Mouse (Mus musculus) CD4-positive, CD25-positive, alpha-beta regulatory T cell, adult 2 months (primary cell): ENCODE measurements around the gene Rps12-ps3.
A peak's percentile ranks its signal among the peaks of the same experiment; 100 is the strongest.

ENCODE experiments used
- DNase-seq: peaks from one replicate; pipeline ENCODE4 v3.0.0-alpha.2; 2012; ENCODE audit warnings: low read depth, low spot score

Rps12-ps3 gene

GRCm38 (mm10) chr19:59321990-59322389 lies at the start of gene Rps12-ps3:
TSS of gene Rps12-ps3 (plus strand) at chr19:59322290.
- DNase-seq, result no peak

DNA sequence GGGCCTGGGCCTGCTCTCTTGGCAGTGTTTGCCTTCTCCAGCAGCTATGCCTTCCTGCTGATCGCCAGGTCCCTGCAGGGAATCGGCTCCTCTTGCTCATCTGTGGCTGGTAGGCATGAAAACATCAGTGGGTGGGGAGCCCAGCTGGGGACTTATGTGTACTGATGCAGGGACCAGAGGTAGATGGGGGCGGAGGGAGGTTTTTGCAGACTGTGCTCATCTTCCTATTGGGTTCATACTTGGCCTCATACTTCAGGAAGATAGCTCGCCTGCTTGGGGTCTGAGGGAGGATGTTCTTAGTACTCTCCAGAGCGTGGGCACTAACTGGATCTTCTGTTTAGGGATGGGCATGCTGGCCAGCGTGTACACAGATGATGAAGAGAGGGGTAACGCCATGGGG lies 48.9 kb upstream of the Rps12-ps3 start:
- DNase-seq, result no peak

- no peak for DNase-seq
These were observed 45.7 kb upstream of the Rps12-ps3 start for GRCm38 (mm10) chr19:59276354-59276753.

- no peak for DNase-seq
These were observed 41.2 kb upstream of the Rps12-ps3 start for GRCm38 (mm10) chr19:59280841-59281240.

- no peak for DNase-seq
These were observed 40.1 kb upstream of the Rps12-ps3 start for GRCm38 (mm10) chr19:59282001-59282400.

DNA sequence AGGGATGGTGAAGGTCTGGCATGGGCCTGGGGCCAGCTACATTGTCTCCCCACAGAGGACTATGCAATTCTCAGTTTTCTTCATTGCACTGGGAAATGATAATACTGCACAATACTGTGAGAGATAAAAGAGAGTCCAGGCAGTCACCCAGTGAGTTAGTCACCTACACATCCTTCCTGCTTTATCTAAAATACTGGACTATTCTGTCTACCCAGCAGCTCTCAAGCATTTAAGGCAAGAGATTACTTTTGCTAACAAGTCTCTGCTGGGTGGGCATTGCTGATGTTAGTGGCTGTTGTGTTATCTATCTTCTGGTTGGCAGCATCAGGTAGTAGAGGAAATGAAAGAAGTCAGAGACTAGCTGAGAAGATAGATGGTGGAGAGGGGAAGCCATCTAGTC lies 33.0 kb upstream of the Rps12-ps3 start:
- no peak for DNase-seq

GRCm38 (mm10) chr19:59289811-59290210 lies 32.3 kb upstream of the Rps12-ps3 start:
- DNase-seq, result no peak

DNA sequence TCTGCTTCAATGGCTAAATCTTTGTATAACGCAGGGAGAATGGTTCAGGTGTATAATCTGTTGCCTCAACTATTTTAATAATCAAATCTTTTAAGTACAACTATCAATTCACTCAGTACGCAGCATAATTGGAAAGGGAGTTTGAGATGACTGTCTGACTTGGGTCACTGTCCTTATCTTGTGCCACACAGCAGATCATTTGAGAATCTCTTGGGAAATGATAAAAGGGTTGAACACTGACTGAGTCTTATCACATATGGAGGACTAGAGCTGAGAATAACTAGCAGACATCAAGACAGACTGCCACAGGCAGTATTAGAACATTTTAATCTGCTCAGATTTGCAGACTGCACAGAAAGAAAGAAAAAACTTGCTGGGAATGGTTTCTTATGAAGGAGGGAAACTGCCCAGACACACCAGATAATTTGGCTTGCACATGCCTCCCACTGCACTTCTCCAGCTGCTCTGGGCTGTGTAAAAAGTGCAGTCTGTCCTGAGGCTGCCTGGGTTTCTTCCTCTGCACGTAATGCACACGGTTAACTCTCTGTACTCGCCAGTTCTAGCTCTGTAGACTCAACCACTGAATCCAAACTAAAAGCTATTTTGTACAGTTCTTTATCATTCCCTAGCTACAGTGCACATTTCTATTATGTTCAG lies 29.8 kb upstream of the Rps12-ps3 start:
- no peak for DNase-seq

GRCm38 (mm10) chr19:59315308-59315707 lies 6.8 kb upstream of the Rps12-ps3 start:
- no peak for DNase-seq

DNA sequence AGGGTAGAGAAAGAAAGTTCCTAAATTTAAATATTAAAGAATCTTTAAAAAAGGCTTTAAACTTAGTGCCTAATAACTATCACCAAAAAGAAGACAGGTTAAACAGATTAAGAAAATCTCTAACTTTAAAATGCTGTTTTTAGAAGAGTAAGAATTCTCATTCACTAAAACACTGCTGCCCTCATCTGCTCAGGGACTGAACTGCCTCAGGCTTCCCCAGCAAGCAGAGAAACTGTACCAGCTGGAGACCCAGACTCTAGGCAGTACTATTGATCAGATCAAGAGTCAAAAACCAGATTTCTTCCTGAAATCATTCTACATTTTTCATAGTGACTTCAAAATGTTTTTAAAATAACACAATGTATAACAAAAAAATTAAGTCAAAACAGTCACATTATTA lies 5.5 kb upstream of the Rps12-ps3 start:
- DNase-seq, result peak; percentile 38

DNA sequence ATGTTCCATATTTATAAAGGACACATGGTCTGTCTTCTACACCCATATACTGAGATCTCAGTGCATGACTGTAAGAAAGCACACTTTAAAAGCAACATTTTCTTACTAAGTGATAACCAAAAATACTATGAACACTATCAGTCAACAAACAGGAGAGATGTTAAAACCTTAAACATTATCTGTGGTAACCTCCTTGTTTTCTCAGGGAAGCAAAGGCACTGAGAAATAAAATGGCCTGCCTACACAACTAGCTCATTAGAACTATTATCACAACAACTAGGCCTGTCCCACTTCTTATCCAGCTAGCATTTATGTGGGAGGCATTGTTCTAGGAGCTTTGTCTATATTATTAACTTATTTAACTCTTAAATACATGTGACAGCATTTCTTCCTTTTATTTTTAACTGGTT lies 8.7 kb downstream of the Rps12-ps3 start:
- DNase-seq, result no peak

DNA sequence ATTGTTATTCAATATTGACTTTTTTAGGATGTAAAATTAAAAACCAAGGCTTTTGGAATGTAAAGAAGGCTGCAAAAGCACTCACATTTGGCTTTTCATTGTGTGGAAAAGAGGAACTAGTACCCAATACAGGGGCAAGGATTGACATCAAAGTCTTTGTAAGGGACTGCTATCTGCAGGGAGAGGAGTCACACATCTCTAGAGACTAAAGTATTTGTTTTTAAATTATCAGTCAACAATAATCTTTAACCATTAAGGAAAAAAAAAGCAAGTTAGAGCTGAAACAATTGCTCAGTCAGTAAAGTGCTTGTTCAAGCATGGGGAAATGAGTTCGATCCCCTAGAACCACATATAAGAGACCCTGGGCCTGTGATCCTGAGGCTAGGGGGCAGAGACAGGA lies 14.6 kb downstream of the Rps12-ps3 start:
- no peak for DNase-seq

DNA sequence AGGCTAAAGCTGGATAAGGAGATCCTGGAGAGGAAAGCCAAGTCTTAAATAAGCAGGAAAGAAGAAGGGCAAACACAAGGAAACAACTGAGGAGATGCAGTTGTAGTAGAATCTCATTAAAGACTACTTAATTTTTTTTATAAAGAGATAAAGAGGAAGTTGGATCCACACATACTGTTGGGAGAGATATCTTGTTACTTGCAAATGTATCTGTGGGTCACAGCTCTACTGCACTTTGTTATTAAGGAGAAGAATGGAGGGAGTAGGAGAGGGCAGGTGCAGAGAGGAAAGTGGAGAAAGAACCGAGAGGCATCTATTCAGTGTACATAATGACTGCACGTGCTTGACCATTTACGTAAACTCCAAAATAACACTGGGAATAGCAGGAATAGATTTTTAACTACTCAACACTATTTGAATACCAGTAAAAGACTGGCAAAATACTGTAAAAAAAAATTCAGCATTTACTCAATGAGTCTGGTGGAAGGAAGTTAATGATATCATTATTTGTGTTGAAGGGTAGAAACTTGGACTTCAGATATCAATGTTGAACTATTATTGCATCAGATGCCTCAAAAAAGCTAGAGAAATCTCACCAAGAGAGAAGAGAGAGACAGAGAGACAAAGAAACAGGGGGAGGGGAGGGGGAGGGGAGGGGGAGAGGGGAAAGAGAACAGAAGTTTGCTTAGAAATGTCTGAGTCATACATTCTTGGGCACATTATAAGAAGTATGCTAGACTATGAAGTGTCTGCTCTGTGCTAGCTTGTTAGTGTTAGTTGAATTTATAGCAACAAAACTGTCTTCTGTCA lies 16.0 kb downstream of the Rps12-ps3 start:
- no peak for DNase-seq

GRCm38 (mm10) chr19:59339908-59340307 lies 17.8 kb downstream of the Rps12-ps3 start:
- DNase-seq, result no peak

GRCm38 (mm10) chr19:59342964-59343363 lies 20.9 kb downstream of the Rps12-ps3 start:
- DNase-seq, result peak; percentile 12

DNA sequence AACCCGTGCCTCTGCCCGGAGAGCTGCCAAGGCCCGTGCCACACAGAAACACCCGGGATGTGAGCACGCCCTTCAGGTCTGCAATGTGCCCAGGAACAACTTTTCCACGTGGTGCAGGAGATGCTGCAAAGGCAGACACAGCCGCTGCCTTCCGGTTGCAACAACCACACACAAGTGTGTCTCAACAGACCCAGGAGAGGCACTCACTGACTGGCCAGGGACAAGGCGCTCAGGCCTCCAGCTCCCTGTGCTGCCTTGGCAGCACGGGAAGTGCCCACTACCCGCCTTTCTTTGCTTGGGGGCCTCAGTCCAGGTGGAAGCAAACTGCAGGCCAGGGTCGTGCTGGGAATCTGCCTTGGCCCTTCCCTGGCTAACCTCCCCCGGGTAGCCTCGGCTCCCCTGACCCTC lies 22.2 kb downstream of the Rps12-ps3 start:
- peak; percentile 59 for DNase-seq

- DNase-seq, result peak; percentile 74
These were observed 23.1 kb downstream of the Rps12-ps3 start for GRCm38 (mm10) chr19:59345081-59345657.

- DNase-seq, result peak; percentile 93
These were observed 23.7 kb downstream of the Rps12-ps3 start, which contains the start of gene Pdzd8 for GRCm38 (mm10) chr19:59345658-59346283. TSS of gene Pdzd8 (minus strand) at chr19:59345780.

DNA sequence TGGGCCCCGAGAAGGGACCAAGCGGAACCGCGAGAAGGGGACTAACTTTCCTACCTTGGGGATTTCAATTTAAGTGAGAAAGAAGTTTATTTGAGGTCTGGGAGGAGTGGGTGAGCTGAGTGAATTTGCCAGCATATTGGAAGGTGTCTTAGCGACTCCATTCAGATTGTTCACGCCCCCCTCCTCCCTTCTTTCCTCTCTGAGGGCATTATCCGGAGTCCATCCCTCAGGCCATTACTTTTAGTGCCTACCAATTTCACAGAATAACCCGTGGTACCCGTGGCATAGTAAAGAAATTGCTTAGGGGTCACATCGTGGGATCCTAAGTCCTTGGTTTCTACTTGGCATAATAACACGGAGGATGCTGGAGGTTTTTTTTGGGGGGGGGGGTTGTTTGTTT lies 24.2 kb downstream of the Rps12-ps3 start:
- no peak for DNase-seq

DNA sequence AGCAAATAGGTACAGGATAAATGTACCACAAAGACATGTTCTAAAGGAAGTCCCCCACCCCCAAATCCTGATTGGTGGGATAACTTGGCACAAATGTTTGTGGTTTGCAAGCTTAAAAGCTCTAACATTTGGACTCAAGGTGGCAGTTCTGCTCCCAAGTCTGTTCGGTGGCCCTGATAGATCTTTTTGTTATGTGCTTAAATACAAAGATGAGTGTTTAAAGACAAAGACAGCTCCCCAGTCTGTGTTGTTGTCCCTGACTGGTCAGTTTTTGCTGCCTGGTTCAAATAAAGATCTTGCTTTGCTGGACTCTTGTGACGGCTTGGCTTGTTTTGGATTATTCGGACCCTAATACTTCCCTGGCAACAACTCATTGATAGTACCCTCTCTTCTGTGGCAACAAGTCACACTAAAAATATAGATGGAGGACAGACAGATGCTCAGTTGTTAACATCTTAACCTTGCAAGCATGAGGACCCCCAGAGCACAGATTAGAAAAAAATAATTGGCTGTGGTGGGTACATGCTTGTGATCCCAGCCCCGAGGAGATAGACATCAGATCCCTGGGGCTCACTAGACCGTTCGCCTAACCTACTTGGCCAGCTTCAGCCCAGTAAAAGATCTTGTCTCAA lies 27.4 kb downstream of the Rps12-ps3 start:
- no peak for DNase-seq

DNA sequence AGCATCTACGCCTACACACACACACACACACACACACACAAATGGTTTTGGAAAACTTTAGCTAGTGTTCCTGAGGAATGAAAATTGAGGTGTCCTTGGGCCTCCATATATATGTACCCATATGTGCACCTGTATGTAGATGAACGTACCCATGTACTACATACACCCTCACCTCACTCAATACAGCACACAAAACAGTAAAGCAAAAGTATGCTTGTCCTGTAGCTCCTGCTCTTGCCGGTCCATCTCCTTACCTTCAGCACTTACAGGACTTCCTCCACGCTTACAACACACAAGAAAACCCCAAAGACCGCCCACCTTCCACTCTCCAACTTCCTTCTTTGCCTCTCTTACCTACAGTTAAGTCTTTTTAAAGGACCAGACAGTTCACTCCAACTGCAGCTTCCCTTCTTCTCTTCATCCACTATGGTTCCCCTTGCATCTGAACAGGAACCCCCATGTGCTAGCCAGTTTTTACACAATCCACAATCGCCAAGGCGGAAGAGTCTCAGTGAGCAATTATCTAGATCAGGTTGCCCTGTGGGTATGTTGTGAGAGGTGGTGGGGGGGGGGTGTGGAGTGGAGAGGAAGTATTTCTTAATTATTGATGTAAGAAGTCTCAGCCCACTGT lies 28.3 kb downstream of the Rps12-ps3 start:
- DNase-seq, result peak; percentile 15
